Mouse (Mus musculus): Measurements from ENCODE around the gene Dmrtb1.

The Dmrtb1 gene

DNA sequence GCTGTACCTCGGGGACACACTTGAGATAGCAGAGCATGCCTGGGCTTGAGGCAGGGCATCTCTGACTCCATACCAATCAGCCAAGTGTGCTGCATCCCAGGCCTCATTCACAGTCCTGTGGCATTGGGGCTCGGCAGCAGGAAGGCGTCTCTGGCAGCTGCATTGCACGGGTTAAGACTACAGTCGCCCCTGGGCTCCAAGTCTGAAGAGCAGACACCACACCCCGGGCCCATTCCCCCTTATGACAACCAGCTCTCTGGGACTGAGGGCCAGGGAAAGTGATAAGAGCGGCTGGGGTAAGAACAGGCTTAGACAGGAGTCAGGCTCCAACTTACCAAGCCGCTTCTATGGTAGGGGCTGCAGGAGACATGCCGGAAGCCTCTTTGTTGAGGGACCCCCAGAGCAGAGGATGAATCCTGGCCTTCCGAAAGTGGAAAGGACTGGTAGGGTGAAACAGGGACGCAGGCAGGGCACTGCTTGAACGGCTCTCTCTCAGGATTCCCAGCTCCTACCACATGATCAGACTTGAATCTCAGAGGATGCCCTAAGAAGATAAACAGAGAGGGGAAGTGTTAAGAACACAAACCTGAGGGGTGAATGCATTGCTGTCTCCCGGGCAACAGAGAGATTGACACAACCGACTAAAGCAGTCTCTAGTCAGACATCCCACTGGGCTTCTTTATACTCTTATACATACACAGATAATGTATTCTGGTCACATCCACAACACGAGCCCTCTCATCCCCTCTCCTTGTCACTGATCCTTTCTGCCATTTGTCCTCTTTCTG, 3.5 kb downstream of the Dmrtb1 start:
- DNase-seq (ENCODE audit: low spot score), result no peak

DNA sequence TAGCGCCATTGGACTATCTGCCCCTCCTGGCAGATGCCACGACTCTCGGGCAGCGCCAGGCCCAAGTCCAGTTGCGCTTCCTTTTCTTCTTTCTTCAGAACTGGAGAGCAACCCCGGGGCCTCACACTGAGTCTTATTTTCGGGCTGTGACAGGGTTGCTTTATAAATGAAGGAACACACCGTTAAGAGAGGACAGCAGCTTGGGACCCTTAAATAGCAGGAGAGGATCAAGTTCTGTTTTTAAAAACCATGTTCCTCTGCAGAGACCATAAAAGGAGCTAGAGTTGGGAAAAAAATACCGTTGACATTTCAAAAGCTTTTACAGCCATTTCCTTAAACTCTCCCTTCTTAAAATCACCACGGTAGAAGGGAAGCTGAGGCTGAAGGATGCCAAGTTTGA, 8.4 kb downstream of the Dmrtb1 start:
- no peak for DNase-seq (ENCODE audit: low spot score)

- no peak for DNase-seq (ENCODE audit: low spot score)
Observed at GRCm38 (mm10) chr4:107674322-107674644, 9.7 kb downstream of the Dmrtb1 start.

DNA sequence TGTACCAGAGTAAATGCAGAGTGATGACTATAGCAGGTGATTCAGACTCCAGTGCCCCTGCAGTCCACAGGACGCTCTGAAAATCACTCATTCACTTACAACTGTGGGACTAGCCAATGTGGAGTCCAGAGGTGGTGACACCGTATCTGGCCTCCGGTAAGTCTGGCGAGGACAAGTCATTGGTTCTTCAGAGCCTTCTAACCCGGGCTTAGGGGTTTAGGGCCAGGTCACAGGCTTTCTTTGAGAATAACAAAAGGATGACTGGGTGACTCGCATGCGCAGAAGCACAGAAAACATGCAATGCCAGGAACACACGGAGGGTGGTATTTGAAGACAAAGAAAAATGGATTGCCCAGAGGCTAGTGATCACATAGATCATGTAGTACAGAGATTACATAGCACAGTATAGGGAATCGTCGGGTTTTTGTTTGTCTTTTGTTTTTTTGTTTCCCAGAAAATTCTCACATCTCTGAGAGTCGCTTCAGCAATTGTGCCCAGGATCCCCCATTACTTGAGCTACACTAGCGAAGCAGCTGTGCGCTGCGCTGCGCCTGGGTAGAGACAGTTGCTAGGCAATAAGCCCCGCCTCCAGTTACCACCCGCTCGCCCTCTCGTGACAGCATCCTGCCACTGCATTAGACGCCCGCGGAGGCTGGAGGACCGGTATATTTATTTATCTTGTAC, 10.2 kb downstream of the Dmrtb1 start:
- peak; percentile 70 for DNase-seq (ENCODE audit: low spot score)

DNA sequence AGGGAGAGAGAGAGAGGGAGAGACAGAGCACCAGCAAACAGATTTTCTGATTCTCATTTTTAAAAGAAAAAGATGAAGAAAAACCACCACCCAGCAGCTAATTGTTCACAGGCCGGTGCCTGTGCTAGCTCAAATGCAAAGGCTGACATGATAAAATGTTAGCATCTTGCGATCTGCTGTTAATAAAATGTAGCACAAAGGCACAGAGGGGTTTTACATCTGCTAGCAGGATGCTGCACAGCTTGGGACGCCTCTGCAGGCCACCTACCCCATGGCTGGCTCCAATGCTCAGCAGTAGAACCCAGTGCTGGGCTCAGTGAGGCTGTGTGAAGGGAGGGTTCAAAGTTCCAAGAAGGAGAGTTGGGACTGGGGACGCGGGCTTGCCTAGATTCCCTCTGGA, 13.3 kb downstream of the Dmrtb1 start:
- peak; percentile 40 for DNase-seq (ENCODE audit: low spot score)

DNA sequence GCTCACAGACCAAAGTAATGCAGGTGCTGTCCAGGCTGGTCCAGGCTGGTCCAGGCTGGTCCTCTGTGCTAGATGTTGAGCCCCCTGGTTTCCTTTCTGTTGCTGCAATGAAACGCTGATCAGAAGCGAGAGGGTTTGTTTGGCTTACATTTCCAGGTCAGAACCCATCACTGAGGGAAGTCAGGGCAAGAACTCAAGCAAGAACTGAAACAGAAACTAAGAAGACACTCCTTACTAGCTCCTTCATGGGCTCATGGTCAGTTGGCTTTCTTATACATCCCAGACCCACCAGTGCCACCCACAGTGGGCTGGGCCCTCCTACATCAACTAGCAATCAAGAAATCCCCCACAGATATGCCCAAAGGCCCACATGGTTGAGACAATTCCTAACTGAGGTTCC, 15.5 kb downstream of the Dmrtb1 start:
- no peak for DNase-seq (ENCODE audit: low spot score)

DNA sequence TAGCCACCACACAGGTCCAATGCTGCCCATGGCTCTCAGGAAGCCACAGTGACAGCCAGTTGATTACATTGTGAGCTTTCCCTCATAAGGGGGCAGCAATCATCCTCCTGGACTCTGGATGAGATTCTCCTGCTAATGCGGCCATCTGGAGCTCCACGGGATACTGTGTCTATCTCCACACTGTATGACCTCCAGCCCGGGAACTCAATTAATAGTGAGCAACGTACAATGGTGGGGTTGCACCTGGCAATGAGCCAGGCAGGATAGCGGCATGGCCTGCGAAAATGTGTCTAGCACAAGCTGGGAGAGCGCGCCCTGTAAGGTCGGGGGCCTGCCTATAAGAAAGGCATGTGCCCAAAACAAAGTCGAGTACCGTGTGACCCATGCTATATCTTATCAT, 23.4 kb downstream of the Dmrtb1 start:
- no peak for DNase-seq (ENCODE audit: low spot score)

GRCm38 (mm10) chr4:107653280-107653643, 30.8 kb downstream of the Dmrtb1 start:
- no peak for DNase-seq (ENCODE audit: low spot score)

GRCm38 (mm10) chr4:107652598-107653279, 31.3 kb downstream of the Dmrtb1 start:
- DNase-seq (ENCODE audit: low spot score), result peak; percentile 56

DNA sequence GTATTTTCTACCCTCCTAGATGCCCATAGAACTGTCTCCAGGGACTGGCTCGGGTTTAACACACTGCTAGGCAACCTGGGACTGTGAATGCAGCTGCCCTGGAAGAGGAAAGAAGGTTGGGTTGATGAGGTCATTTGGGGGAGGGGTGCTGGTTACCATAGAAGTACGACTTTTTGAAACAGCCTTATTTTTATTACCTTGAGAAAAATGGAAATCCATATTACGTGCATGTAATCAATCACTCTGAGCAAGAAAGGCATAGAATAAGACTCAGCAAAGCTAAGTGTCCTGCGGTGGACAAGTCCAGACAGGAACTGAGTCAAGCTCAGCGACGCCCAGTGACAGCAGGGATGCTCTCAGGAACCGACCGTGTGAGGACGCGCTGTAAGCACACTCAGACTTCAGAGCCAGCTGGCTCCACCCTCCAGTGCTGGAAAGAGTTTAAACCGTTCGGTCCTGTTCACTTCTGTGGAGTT, 33.0 kb downstream of the Dmrtb1 start:
- DNase-seq (ENCODE audit: low spot score), result no peak

GRCm38 (mm10) chr4:107648959-107649485, 35.0 kb downstream of the Dmrtb1 start:
- DNase-seq (ENCODE audit: low spot score), result no peak

GRCm38 (mm10) chr4:107641624-107642023, 42.4 kb downstream of the Dmrtb1 start:
- no peak for DNase-seq (ENCODE audit: low spot score)

DNA sequence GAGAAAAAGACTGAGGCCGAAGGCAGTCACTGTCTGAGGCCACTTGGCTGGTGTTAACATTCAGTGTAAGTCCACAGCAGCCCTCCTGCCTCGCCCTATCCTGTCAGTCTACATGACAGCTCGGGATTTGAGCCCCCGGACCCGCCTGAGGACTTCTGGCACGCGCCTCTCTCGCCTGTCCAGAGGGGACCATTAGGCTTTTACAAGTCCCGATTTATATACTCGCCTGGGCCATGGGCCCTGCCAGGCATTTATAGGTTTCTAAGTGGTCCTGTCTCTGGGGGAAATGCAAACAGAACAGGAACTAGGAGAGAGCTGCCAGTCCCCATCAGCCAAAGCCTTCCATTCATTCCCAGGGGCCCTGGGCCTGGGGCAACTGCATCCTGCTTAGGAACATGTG, 45.7 kb downstream of the Dmrtb1 start:
- no peak for DNase-seq (ENCODE audit: low spot score)

DNA sequence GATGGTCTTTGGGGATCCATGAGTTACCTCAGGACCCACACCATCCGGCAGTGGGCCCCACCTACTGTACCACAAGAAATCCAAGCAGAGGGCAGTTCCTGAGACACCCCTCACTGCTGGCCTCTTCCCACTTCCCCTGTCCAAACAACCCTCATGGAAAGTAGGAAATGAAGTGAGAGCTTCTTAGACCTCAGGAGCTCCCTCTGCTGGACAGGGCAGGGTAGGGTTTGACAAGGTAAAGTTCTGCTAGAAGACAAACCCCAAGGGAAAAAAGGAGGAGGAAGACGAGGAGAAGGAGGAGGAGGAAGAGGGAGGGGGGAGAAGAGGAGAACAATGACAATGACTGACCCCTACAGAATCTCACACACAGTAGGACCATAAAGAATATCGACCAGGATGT, 46.4 kb downstream of the Dmrtb1 start:
- DNase-seq (ENCODE audit: low spot score), result no peak

- DNase-seq (ENCODE audit: low spot score), result no peak
Observed at GRCm38 (mm10) chr4:107636099-107636498, 47.9 kb downstream of the Dmrtb1 start.

DNA sequence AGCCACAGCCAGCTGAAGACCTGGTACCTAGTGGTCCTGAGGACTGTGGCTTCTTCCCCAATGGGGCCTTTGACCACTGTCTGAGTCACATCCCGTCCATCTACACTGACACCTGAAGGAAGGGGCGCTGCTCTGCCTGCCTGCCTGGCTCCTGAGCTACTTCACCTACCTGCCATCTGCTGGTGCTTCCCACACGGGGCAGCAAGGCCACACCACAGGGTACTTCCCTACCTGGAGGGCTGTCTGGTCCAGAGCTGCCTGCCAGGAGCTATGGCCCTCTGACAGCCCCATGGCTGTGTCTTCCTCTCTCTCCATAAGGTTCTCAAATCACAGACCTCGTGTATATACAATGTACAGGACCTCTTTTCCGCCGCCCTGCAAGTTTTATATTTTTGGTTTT, 49.4 kb downstream of the Dmrtb1 start:
- DNase-seq (ENCODE audit: low spot score), result no peak

DNA sequence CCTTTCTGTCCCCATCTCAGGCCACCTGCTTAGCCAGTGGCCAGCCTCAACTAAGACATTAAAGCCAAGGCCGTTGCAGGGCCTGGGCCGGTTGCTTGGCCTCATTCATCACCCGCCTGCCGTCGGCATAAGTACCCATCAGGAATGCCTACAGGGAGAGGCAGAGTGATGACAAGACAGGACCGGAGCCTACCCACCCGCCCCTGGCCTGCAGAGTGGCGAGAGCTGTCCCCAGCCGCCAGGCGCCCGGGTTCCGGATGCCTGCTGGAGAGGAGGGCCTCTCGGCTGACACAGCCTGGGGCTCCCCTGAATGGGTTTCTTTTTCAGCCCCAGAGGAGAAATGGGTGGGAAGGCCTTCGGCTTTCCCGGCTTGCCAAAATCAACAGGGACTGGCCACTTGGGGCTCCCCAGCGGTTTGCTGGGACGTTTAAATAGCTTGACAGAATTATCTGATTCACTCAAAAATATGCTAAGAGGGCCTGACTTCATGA, 55.1 kb downstream of the Dmrtb1 start:
- no peak for DNase-seq (ENCODE audit: low spot score)

GRCm38 (mm10) chr4:107628226-107628625, 55.8 kb downstream of the Dmrtb1 start:
- no peak for DNase-seq (ENCODE audit: low spot score)
